Mouse (Mus musculus): ENCODE data around the gene Cytl1.

Gene Cytl1

DNA sequence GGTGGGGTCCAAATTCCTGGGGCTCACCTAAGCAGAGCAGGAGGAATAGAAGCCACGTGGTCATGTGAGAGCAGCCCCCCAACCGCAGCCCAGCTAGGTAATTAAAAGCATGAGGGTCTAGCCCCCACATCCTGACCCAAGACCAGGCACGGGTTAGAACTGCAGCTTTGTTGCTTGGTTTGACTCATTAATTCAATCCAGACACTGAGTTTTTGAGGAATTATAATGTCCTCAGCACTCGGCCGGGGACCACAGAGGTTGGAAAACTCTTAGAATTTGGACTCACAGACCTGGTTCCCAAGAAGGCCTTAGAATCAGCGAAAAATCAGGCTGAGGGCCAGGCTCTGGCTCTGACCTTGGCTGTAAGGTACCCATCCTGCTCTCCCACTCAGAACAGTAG, 35.6 kb downstream of the Cytl1 start:
- no peak for DNase-seq (ENCODE audit: low spot score)

DNA sequence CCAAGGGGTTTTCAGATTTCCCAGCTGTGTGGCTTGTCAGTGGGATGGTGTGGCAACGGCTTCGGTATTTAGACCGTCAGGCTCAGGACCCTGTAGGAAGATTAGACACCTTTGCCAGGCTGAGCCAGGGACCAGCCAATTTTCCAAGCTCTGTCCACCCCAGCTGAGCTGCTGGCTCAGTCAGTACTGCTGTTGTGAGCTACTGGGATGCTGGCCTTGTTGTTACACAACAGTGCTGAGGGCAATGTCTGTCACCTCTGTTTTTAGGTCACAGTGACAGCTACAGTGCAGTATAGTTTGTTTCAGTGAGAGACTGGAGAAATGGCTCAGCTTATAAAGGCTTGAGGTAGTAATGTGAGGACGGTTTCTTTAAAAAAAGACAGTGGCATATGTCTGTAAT, 38.7 kb downstream of the Cytl1 start:
- no peak for DNase-seq (ENCODE audit: low spot score)

DNA sequence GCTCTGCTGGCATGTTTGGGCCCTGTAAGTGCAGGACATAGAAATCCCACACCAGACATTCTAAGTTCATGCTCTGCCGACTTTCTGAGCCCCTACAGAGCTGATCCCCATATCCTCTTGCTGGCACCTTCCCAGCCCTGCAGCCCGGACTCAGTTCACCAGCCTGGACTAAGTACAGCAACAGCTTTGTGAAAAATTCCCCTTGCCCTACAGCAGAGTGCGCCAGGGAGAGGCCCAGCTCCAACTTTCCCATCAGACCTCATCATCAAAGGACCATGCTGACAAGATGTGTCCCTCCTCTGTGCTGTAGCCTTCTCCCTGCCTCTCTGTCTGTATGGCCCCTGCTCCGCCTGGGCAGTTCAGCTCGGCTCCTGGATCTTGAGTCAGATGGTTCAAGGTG, 40.4 kb downstream of the Cytl1 start:
- no peak for DNase-seq (ENCODE audit: low spot score)

GRCm38 (mm10) chr5:37783306-37783705, 48.0 kb downstream of the Cytl1 start:
- DNase-seq (ENCODE audit: low spot score) = no peak

DNA sequence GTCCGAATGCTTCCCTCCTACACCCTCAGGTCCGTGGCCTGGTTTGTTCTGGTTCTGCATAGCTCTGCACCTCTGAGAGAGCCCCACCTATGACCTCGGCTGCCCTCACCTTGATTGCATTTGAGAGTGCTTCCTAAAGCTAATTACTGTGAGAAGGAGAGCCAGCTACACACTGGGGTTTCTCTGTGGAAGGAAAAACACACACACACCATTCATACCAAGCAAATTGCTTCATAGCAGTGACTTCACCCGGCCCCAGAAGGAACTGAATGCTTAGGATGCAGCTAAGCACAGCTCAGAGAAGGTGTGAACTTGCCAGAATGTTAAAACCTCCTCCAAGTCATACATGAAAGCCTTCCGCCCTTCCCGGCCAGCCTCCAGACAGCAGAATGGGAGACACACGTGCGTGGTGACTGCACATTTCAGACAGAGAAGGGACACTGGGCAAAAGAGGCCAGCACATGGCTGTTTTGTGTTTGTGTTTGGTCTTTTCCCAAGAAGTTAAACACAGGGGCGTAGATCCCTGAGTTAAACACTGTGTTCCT, 49.6 kb downstream of the Cytl1 start:
- no peak for DNase-seq (ENCODE audit: low spot score)
